In the genomic region with DNA sequence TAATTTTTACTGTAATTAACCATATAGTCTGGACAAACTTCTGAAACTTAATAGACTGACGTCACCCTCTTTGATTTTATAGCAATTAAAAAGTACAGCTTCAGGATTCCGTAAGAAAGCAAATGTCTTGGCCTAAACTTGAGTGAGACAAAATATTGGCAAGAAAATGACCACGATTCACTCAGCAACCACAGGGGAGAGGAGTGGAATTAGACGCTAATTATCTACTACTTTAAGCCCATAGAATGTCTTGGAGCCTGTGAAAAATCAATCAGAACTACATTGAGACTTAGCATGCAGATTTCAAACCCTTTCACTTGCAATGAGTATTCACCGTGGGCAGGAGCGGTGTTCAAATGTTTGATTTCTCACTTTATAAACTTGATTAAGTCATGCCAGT, we compare ENCODE assay signal across 24 mouse cellular contexts.
DNase-seq lines count a peak whose midpoint lies in the region; ATAC-seq and TF ChIP-seq lines count a peak whose summit lies in the region.
"Had no signal": no experiment of that assay in that cellular context is flagged by ENCODE, and none has a peak within 500 bp of the region (broad histone marks: within the 10 kb centered on the region; RNA-seq: fewer than 3 reads in every experiment).

No protein-coding gene starts in this region.

- H3K4me2 ChIP-seq in forebrain, embryonic 13.5 days: no peak overlapping the region
- H3K4me2 ChIP-seq in forebrain, embryonic 12.5 days: no peak overlapping the region
- H3K4me2 ChIP-seq in forebrain, embryonic 15.5 days (replicated peaks): no peak overlapping the region
- H3K4me2 ChIP-seq: embryonic facial prominence, embryonic 13.5 days; embryonic facial prominence, embryonic 15.5 days had no signal

- no peak overlapping the region for H3K9ac ChIP-seq in forebrain, embryonic 13.5 days
- H3K9ac ChIP-seq in forebrain, embryonic 12.5 days: no peak overlapping the region
- H3K9ac ChIP-seq in forebrain, embryonic 15.5 days (replicated peaks): no peak overlapping the region
- H3K9ac ChIP-seq: embryonic facial prominence, embryonic 13.5 days; embryonic facial prominence, embryonic 15.5 days had no signal

- ATAC-seq in forebrain, embryonic 13.5 days: peak; percentile 48; the same call in 1 of the 2 replicates
- no peak for ATAC-seq in forebrain, embryonic 12.5 days (ENCODE audit: low FRiP score)
- peak; percentile 60; the same call in 1 of the 2 replicates for ATAC-seq in forebrain, embryonic 15.5 days (replicated peaks)
- ATAC-seq: activated CD4-positive, CD25-positive, alpha-beta regulatory T cell, adult 4 months; CD4-positive, CD25-positive, alpha-beta regulatory T cell, adult 4 months; Patski had no signal

- no peaks in the 10 kb centered on the region for H3K27me3 ChIP-seq in forebrain, embryonic 13.5 days
- H3K27me3 ChIP-seq in forebrain, embryonic 12.5 days: no peaks in the 10 kb centered on the region
- no peaks in the 10 kb centered on the region for H3K27me3 ChIP-seq in forebrain, embryonic 15.5 days
- H3K27me3 ChIP-seq in forebrain, embryonic 10.5 days (ENCODE audit: poor library complexity, severe bottlenecking): no peaks in the 10 kb centered on the region
- H3K27me3 ChIP-seq: CH12.LX; embryonic facial prominence, embryonic 13.5 days; embryonic facial prominence, embryonic 15.5 days; Patski had no signal

- no peak for DNase-seq in forebrain, embryonic 10.5 days (ENCODE audit: extremely low spot score, low spot score)
- DNase-seq in brain, embryonic 14.5 days (ENCODE audit: low read depth): peak; percentile 72
- DNase-seq: adrenal gland, adult 8-10 months; adrenal gland, postnatal 14 days; adrenal gland, postnatal 36 days; B cell, adult 2 months; cerebellum, adult 11 months; cerebellum, adult 18-20 months; cerebellum, adult 8-10 months; cerebellum, adult 9-11 months; cerebellum, postnatal 14 days; cerebellum, postnatal 36 days; embryo, embryonic 11 days had no signal

- no peak for TF ChIP-seq POLR2A in brain, embryonic 14.5 days (IDR thresholded peaks at IDR 0.05; ENCODE audit: borderline replicate concordance, extremely low read depth, insufficient read depth, insufficient read length, poor library complexity, severe bottlenecking)

- H3K4me1 ChIP-seq in forebrain, embryonic 13.5 days: no peaks in the 10 kb centered on the region
- H3K4me1 ChIP-seq in forebrain, embryonic 12.5 days: no peaks in the 10 kb centered on the region
- no peaks in the 10 kb centered on the region for H3K4me1 ChIP-seq in forebrain, embryonic 15.5 days
- H3K4me1 ChIP-seq in forebrain, embryonic 10.5 days: no peaks in the 10 kb centered on the region

- H3K36me3 ChIP-seq in forebrain, embryonic 13.5 days (ENCODE audit: poor library complexity, severe bottlenecking): no peaks in the 10 kb centered on the region
- no peaks in the 10 kb centered on the region for H3K36me3 ChIP-seq in forebrain, embryonic 12.5 days (replicated peaks)
- H3K36me3 ChIP-seq in forebrain, embryonic 15.5 days: no peaks in the 10 kb centered on the region
- H3K36me3 ChIP-seq in forebrain, embryonic 10.5 days (replicated peaks): no peaks in the 10 kb centered on the region
- H3K36me3 ChIP-seq: embryonic facial prominence, embryonic 15.5 days; G1E had no signal

- 65% methylated on average over 6 of the region's 6 CpGs for WGBS in forebrain, embryonic 13.5 days
- WGBS in forebrain, embryonic 12.5 days: 89% methylated on average over 6 of the region's 6 CpGs
- 51% methylated on average over 6 of the region's 6 CpGs for WGBS in forebrain, embryonic 15.5 days
- WGBS in forebrain, embryonic 10.5 days: 88% methylated on average over 6 of the region's 6 CpGs

- H3K9me3 ChIP-seq in forebrain, embryonic 13.5 days (replicated peaks): no peaks in the 10 kb centered on the region
- H3K9me3 ChIP-seq in forebrain, embryonic 12.5 days: no peaks in the 10 kb centered on the region
- no peaks in the 10 kb centered on the region for H3K9me3 ChIP-seq in forebrain, embryonic 15.5 days
- no peaks in the 10 kb centered on the region for H3K9me3 ChIP-seq in forebrain, embryonic 10.5 days
- H3K9me3 ChIP-seq: embryonic facial prominence, embryonic 13.5 days; embryonic facial prominence, embryonic 15.5 days; G1E had no signal

- H3K27ac ChIP-seq in forebrain, embryonic 13.5 days: no peak overlapping the region
- no peak overlapping the region for H3K27ac ChIP-seq in forebrain, embryonic 12.5 days
- H3K27ac ChIP-seq in forebrain, embryonic 15.5 days (replicated peaks): no peak overlapping the region
- no peak overlapping the region for H3K27ac ChIP-seq in forebrain, embryonic 10.5 days
- H3K27ac ChIP-seq: embryonic facial prominence, embryonic 13.5 days; embryonic facial prominence, embryonic 15.5 days had no signal

- TF ChIP-seq CTCF in brain, embryonic 14.5 days (IDR thresholded peaks at IDR 0.05; ENCODE audit: borderline replicate concordance, extremely low read depth, insufficient read depth, insufficient read length): no peak

- no peak overlapping the region for H3K4me3 ChIP-seq in forebrain, embryonic 13.5 days
- no peak overlapping the region for H3K4me3 ChIP-seq in forebrain, embryonic 12.5 days (replicated peaks)
- H3K4me3 ChIP-seq in forebrain, embryonic 15.5 days: no peak overlapping the region
- H3K4me3 ChIP-seq in forebrain, embryonic 10.5 days: no peak overlapping the region
- H3K4me3 ChIP-seq: embryonic facial prominence, embryonic 13.5 days; embryonic facial prominence, embryonic 15.5 days; erythroblast, embryonic 14.5 days had no signal
